Mouse (Mus musculus) megakaryocyte-erythroid progenitor cell, adult 5-6 weeks (primary cell): ENCODE results near the gene Slc44a5. TPM values are rescaled to one million over a fixed set of nuclear protein-coding genes. Genes with fewer than 3 reads are reported as not detected.

Source experiments
- ATAC-seq: replicated peaks from 2 replicates; pipeline ENCODE4 v1.8.0; 2016; ENCODE audit warnings: mild to moderate bottlenecking, inconsistent platforms; ENCODE audit not compliant: severe bottlenecking, poor library complexity, low FRiP score, low TSS enrichment
- total RNA-seq, 2 experiments: library from RNA; stranded (forward) in 1 of 2; stranded (reverse) in 1 of 2; fragments of 200-1000, 215-1000 nt in 1 of 2; fragments of >200 nt in 1 of 2; fragmentation: Nextera tagmentation in 1 of 2; gene quantifications; 2 replicates each; pipeline ENCODE4 v1.2.3; 2014 to 2017

Slc44a5 gene
- total RNA-seq (2014; fragmentation: Nextera tagmentation) (not detected in 2 replicates), total RNA-seq (2017) (0.28 TPM in 1 of 2 replicates, not detected in the other)

DNA sequence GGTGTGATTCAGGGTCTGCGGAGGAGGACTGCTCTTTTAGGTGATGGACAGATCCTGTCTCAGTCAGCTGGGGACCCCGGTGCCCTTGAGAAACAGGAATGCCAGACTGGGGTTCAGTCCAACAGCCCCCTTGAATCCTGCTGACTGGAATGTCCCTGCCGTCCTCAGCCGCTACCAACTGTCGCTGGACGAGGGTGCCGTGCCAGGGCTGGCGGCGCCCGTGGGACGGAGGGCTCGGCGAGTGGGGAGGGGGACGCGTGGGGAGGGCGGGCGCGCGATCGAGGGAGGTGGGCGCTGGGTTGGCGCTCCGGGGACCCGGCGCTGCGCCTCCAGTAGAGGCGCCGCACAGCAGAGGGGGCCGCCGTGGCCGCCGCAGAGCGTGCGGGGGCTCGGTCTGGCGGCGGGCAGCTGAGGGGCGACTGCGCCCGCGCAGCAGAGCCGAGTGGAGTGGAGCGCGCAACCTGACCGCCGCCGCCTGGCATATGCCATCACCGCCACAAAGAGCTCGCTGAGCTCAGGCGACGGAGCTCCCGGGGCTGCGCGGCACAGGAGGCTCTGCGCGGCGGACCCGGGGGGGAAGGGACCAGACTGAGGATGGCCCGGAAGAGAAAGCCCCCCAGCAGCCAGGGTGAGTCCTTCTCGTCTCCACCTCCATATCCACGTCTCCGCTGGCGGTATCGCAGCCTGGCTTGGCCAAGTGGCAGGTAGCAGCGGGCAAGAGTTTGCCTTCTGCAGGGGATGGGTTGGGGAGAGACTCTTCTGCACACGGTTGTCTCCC is at the start of gene Slc44a5:
TSS of gene Slc44a5 (plus strand) at position 266 of the 778 bp plus-strand sequence.
- ATAC-seq, result peak; percentile 24; the same call in 1 of the 2 replicates

DNA sequence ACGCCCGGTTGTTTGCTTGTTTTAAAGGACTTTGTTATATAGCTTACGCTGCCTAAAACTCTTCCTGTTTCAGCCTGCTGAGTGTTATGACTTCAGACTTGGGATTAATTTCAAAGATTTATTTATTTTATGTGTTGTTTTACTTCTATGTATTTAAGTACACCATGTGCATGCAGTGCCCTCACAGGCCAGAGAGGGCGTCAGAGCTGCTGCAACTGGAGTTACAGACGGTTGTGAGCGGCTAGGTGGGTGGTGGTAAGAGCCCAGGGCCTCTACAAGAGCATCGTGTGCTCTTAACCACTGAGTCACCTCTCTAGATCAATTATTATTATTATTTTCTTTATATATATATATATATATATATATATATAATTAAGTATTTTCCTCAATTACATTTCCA is 46.9 kb upstream of the Slc44a5 start:
- no peak for ATAC-seq

DNA sequence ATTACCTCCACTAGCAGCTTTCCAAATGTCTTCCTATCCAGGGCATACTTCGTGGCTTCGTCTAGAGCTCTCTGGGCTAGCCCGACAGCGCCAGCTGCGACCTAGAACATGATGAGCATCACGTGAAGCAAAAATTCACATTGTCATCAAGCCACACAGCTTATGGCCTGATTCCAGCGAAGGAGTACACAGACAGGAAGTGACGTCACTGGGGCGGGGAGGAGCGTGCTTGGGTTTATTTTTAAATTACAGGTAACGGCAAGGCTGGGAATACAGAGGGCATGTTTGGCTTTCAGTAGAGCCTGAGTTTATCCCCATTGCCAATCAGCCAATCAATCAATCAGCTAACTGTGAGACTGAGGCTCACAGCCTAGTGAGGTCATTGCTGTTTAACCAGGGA is 43.7 kb upstream of the Slc44a5 start:
- peak; percentile 79 for ATAC-seq

DNA sequence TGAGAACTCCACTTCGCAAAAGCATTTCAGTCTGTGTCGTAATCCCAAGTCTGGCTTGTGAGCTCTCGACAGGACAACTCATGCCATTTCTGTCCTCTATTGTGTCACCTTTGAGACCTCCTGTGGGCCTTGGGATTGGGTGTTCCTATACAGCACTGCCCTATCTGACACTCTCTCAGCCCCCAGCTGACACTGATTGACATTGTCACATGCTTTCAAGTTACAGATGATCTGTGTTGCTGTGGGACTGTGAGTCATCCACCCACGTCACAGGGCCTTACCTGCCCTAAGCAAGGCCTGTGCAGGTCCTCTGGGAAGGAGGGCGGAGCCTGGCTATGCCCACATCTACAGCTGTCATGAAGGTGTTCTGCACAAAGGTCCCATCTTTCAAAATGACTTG is 40.8 kb upstream of the Slc44a5 start:
- no peak for ATAC-seq

DNA sequence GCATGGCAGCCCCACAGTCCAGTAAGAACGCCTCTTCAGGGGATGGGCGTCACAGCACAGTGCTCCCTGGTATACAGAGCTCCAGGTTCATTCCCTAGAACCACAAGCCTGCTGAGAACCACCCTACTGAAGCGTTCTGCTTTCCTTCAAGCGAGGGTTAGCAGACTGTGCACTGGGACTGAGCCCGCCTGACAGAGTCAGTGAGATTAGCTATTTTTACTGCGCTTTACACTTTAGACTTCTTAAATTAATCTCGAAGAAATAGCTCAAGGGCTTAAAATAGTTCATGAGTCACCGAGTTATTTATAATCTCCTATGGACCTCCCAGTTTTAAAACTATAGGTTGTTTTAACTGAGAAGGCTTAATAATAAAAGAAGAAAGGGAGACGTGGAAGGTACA is 37.4 kb upstream of the Slc44a5 start:
- ATAC-seq, result no peak

DNA sequence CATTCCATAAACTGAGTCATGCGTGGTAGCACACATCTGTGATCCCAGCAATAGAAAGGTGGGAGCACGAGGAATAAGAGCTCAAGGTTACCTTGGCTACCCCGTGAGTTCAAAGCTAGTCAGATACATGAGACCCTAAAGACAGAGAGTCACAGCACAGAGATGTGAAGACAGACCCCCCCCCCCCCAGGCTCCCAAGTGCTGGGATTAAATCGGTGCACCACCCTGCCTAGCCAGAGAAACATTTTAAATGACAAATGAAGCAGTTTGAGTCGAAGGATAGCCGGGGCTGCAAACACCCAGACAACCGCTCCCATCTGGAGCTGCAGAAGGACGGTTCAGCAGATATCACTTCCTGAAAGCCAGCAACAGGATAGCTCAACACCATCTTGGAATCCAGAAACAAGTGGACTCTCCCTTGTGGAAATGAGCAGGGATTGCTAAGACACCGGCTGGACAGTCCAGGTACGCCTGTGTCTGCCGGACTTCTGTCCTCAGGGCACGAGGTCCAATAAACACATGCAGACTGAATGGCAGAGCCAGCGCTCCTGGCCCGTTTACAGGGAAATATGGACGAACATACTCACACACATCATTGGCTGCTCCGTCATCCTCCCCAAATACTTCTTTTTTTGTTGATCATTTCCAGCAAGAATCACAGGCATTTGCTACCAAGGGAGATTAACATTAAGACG is 36.0 kb upstream of the Slc44a5 start:
- no peak for ATAC-seq

DNA sequence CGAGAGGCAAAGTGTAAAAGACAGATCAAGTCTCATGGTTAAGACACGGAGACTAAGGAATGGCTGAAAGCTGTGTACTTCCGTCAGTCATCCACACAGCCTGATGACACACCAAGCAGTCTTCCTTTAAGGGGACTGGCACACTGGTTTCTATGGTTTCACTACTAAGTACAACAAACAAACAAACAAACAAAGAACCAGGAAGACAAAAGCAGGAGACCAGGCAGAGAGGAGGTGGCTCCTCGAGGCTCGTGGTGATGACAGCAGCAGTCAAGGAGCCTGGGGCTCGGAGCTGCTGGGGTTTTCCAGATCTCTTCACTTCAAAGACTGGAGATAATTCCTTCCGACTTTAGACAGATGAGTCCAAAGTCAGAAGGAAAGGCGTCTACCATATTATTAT is 33.2 kb upstream of the Slc44a5 start:
- no peak for ATAC-seq

DNA sequence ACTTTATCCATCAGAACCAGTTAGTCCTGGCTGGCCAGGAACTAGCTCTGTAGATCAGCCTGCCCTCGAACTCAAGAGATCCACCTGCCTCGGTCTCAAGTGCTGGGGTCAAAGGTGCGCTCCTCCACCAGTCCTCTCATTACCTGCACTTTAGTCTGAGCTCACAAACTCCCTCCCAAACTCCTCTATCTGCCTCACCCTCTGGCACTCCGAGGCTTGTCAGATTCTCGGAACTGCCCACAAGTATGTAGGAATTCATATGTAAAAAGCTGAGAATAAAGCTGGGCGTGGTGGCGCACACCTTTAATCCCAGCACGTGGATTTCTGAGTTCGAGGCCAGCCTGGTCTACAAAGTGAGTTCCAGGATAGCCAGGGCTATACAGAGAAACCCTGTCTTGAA is 32.8 kb upstream of the Slc44a5 start:
- ATAC-seq, result no peak

DNA sequence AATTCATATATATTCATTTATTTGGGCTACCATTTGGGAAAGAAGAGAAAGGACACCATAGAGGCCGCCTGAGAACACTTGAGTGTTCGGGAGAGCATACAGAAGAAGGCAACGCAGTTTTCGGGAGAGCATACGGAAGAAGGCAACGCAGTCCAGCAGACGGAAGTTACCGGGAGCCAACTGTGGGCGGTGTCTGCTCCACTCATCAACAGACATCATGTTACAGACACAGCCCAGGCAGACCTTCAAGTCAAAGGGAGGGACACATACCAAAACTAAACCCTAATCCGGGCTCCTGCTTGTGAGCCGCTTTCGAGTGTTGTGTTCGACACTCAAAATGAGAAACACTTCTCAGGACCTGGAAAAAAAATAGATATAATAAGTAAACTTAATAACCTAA is 31.6 kb upstream of the Slc44a5 start:
- ATAC-seq, result no peak

DNA sequence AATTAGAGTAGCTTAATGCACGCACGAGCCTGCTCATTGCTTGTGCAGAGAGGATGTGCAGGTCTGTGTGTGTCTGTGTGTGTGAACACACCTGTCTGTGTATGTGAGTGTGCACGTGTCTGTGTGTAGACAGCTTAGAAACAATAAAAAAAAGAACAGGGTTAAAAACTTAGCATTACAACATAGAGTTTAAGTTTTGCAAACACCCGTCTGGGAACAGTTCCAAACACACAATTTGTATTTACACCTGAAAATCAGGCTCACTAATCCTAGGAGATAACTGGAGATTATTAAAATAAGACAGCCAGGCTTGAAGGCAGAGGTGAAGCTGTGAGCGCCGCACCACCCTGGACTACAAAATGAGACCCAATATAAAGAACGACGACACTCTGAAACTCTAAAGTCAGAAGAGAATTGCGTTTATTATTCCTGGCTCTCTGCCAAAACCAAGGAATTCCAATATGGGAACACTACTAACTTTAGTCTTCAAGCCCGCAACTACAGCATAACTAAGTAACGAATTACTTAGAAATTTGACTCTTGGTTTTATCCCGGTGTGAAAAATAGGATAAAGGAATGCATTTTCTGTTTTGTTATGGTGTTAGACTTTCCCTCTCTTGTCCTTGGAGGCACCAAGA is 30.1 kb upstream of the Slc44a5 start:
- no peak for ATAC-seq

DNA sequence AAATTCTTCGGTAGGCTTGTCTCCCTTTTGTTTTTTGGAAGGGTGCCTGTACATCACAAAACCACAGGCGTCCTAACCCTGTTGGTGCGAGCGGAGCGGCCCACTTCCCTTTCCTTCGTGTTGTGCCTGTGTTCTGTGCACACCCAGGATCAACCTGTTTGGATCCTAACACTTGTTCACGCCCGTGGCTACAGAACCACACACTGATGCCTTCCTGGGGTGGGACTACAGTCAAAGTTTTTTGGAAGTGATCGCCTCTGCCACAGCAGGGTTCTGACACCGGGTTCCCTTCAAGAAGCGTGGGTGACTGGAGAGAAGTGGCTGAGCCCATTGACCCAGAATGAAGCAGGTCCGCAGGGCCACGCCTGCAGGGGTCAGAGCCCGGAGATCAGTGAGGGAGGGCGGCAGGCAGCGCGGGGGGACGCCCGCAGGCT is 29.3 kb upstream of the Slc44a5 start:
- ATAC-seq, result peak; percentile 54

DNA sequence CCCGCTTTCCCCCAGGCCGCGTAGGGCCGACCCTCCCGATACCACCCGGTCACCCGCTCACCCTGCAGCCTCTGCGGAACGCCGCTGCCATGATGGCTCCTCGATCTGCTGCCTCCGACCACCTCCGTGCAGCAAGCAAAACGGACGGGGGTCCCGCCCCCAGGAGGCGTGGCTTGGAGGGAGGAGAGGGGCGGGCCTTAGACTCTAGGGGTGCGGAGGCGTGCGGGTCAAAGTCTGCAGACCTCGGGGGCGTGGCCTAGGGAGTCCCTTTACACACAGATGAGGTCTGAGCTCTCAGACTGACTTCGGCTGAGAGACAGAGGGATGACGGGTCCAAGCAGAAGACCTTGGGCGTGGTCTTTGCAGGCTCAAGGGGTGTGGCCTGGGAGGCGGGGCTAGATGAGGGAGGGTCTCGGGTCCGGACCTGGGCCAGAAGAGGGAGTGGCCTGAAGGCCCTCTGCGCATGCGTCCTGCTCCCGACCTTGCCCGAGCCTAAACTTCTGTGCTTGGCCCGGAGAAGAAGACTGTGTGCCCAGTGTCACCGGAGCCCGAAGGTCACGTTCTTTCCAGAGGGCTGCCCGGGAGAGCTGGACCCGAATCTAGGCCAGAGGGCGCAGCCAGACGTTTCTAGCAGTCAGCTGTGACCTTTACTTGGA is 28.8 kb upstream of the Slc44a5 start, which contains the start of gene Acadm:
TSS of gene Acadm (minus strand) at position 298 of the 656 bp plus-strand sequence.
- peak; percentile 92 for ATAC-seq

DNA sequence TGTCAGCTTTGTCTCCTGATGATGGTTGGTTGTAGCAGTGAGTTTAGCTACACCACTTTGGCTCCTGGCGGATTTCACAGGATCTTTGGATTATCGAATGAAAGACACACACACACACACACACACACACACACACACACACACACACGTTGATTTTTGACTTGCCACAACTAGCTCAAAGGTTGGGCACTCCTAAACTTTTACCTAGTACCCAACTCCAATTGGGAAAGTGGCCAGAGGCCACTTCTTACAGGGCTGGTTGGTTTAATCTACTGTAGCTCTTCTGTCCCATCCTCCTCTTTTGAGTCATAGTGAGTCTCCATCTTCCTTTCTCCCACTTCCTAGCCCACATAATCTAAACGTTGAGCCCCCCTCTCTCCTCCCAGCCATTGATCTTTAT is 26.0 kb upstream of the Slc44a5 start:
- ATAC-seq, result no peak

DNA sequence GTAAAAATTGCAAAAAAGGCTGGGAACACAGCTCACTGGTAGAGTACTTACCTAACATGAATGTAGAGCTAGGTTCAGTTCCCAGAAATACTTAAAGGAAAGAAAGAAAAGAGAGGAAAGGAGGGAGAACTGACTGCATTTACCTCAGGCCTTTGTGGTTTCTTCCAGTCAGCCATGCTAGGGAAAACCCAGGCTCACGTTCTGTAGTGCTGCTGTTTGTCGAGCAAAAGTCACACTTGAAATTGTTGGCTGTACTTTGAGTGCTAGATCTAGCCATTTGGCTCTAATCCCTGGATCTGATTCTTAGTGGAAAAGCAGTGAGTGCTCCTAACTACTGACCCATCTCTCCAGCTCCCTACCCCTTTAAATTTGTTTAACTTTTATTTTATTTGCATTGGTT is 25.1 kb upstream of the Slc44a5 start:
- no peak for ATAC-seq

DNA sequence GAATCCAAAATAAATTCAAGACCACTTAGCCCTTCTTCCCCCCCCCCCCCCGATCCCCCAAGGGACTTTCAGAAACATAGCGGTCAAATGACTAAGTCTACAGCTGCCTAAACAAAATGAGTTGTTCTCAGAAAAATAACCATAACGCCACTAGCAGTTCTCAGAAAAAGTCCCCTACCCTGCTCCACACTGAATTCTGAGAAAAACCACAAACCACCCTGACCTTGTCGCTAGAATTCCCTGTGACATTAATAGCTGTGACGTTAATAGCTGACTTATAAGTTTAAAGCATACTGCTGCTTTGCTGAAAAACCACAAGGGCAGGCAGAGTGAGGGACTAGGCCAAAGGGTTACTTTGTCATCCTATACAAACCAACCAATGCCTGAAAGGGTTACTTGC is 15.3 kb upstream of the Slc44a5 start:
- ATAC-seq, result no peak

DNA sequence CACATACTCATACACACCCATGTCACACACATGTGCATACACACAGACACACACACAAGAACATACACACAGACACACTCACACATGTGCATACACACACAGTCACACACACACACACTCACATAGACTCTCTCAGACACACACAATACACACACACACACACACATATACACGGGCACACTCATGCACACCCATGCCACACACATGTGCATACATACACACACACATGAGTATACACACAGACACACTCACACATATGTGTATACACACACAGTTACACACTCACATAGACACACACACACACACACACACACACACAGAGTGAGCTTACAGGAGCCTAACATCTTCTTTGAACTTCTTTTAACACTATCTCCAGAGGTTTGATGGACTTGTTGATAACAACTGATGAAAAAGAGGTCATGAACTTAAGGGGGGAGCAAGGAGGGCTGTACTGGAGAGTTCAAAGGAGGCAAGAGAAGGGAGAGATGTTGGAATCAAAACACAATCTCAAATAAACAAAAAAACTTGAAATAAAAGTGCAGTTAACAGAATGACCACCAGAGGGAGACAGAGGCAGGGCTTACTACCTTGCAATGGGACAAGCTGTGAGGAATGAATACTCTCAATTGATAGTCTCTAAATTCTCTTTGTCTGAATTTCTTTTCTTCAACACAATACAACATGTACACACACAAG is 14.1 kb upstream of the Slc44a5 start:
- ATAC-seq, result peak; percentile 53

DNA sequence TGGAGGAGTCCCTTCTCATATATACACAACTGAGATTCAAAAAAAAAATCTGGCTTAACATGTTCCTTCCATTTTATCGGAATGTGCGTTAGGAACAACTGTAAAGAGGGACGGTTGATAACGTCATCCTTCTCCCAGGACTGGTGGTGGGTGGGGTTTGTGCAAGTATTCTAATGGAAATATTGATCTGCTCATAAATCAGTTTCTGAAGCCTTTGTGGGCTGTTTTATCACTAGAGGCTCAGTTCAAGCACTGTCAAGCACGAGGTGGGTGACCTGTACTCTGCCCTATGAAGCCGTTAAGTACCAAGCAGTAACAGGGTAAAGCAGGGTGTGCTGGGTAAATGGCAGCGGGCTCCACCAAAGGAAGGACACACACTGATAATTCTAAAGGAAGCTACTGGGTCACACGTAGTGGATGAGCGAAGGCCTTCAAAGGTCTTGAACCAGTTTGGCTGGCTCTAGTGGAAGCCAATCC is 13.5 kb upstream of the Slc44a5 start:
- no peak for ATAC-seq

DNA sequence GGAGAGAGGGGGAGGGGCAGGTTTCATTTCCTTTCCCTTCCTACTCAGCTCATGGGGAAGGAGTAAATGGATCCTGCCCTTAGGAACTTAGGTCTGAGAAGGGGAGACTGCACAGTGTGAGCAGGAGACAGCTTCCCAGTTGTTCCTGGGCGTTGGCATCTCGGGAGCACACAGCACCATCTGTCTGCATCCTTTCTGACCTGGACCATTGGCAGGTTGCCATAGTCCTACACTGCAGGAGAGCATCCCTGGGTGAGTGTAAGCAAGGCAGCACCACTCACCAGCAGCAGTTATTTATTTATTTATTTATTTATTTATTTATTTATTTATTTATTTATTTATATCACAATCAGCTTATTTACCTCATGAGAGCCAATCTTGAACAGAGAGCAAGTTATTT is 12.4 kb upstream of the Slc44a5 start:
- ATAC-seq, result no peak
